Mouse (Mus musculus): ENCODE measurements around the gene Cntf. TPM values are rescaled to one million over a fixed set of nuclear protein-coding genes. Genes with fewer than 3 reads are reported as not detected.

The Cntf gene
- polyA plus RNA-seq, 1 experiment from 2014 or later, result not detected

Other genes with a start within 250 kb of the Cntf start
- 19.9 and 23.0 TPM in 2 replicates for gene Fam111a, start 219.9 kb downstream of the Cntf start, polyA plus RNA-seq (2014; fragmentation: Nextera tagmentation; extraction: Ambion mirVana)
- not detected in 2 replicates for gene Gm4952, start 165.7 kb downstream of the Cntf start, polyA plus RNA-seq (2014; fragmentation: Nextera tagmentation; extraction: Ambion mirVana)
- gene Glyat, start 132.3 kb downstream of the Cntf start, polyA plus RNA-seq (2014; fragmentation: Nextera tagmentation; extraction: Ambion mirVana), result not detected in 2 replicates
- not detected in 2 replicates for gene Olfr1442, start 95.2 kb downstream of the Cntf start, polyA plus RNA-seq (2014; fragmentation: Nextera tagmentation; extraction: Ambion mirVana)
- gene Olfr1443, start 87.5 kb downstream of the Cntf start, polyA plus RNA-seq (2014; fragmentation: Nextera tagmentation; extraction: Ambion mirVana), result not detected in 2 replicates
- 0.32 and 0.43 TPM in 2 replicates for gene Keg1, start 69.8 kb downstream of the Cntf start, polyA plus RNA-seq (2014; fragmentation: Nextera tagmentation; extraction: Ambion mirVana)
- gene Zfp91, start 30.5 kb upstream of the Cntf start, polyA plus RNA-seq (2014; fragmentation: Nextera tagmentation; extraction: Ambion mirVana), result 9.1 and 10.4 TPM in 2 replicates
- 2.3 TPM in 2 replicates for gene Lpxn, start 30.6 kb upstream of the Cntf start, polyA plus RNA-seq (2014; fragmentation: Nextera tagmentation; extraction: Ambion mirVana)
- not detected in 2 replicates for gene Gm5244, start 81.0 kb upstream of the Cntf start, polyA plus RNA-seq (2014; fragmentation: Nextera tagmentation; extraction: Ambion mirVana)
- gene Olfr1444, start 91.7 kb upstream of the Cntf start, polyA plus RNA-seq (2014; fragmentation: Nextera tagmentation; extraction: Ambion mirVana), result not detected in 2 replicates
- gene Olfr1445, start 118.2 kb upstream of the Cntf start, polyA plus RNA-seq (2014; fragmentation: Nextera tagmentation; extraction: Ambion mirVana), result not detected in 2 replicates
- not detected in 2 replicates for gene Olfr1446, start 127.9 kb upstream of the Cntf start, polyA plus RNA-seq (2014; fragmentation: Nextera tagmentation; extraction: Ambion mirVana)
- not detected in 2 replicates for gene Olfr1447, start 138.1 kb upstream of the Cntf start, polyA plus RNA-seq (2014; fragmentation: Nextera tagmentation; extraction: Ambion mirVana)
- not detected in 2 replicates for gene Olfr1448, start 158.8 kb upstream of the Cntf start, polyA plus RNA-seq (2014; fragmentation: Nextera tagmentation; extraction: Ambion mirVana)
- gene Olfr1449, start 165.2 kb upstream of the Cntf start, polyA plus RNA-seq (2014; fragmentation: Nextera tagmentation; extraction: Ambion mirVana), result not detected in 2 replicates
- gene Olfr1450, start 184.6 kb upstream of the Cntf start, polyA plus RNA-seq (2014; fragmentation: Nextera tagmentation; extraction: Ambion mirVana), result not detected in 2 replicates
- gene Olfr1451, start 229.4 kb upstream of the Cntf start, polyA plus RNA-seq (2014; fragmentation: Nextera tagmentation; extraction: Ambion mirVana), result not detected in 2 replicates